Mouse (Mus musculus) regulatory T cell (primary cell): ENCODE data around the gene Zeb2.
"Not testable (repeated sequence)": the region's sequence is repeated elsewhere in the genome, so short reads cannot be mapped to it uniquely, and the experiment has no call there.

Experiments used
- in situ Hi-C: fragments of 300-600 bp; cut with MboI, MseI; formaldehyde crosslinking; loops from one replicate; pipeline ENCODE4 v1.15.1; 2025; ENCODE audit warnings: high pct_unique_total_duplicates

The Zeb2 gene

GRCm38 (mm10) chr2:45112021-45112747, 5.0 kb downstream of the Zeb2 start:
- in situ Hi-C loops: no loop called here

GRCm38 (mm10) chr2:45111571-45111970, 5.6 kb downstream of the Zeb2 start:
- in situ Hi-C loops: not testable (repeated sequence)

- in situ Hi-C loops: no loop called here
Measured at GRCm38 (mm10) chr2:45110757-45111411, 6.3 kb downstream of the Zeb2 start.

- in situ Hi-C loops: loop anchor here (5.0 kb wide), 1 partner anchor 183 kb away; the partner anchor contains the start of gene Gtdc1
Measured at GRCm38 (mm10) chr2:45109951-45110756, 7.0 kb downstream of the Zeb2 start.

GRCm38 (mm10) chr2:45109161-45109950, 7.8 kb downstream of the Zeb2 start:
- in situ Hi-C loops: loop anchor here (5.0 kb wide), 1 partner anchor 182 kb away; the partner anchor contains the start of gene Gtdc1

GRCm38 (mm10) chr2:45108521-45109091, 8.6 kb downstream of the Zeb2 start:
- in situ Hi-C loops: loop anchor here (5.0 kb wide), 1 partner anchor 181 kb away; the partner anchor contains the start of gene Gtdc1

GRCm38 (mm10) chr2:45107555-45107954, 9.6 kb downstream of the Zeb2 start:
- in situ Hi-C loops: loop anchor here (5.0 kb wide), 1 partner anchor 180 kb away; the partner anchor contains the start of gene Gtdc1

- in situ Hi-C loops: loop anchor here (5.0 kb wide), 1 partner anchor 179 kb away; the partner anchor contains the start of gene Gtdc1
Measured at GRCm38 (mm10) chr2:45105922-45106851, 11.0 kb downstream of the Zeb2 start.

GRCm38 (mm10) chr2:45105281-45105721, 11.9 kb downstream of the Zeb2 start:
- in situ Hi-C loops: loop anchor here (5.0 kb wide), 1 partner anchor 178 kb away; the partner anchor contains the start of gene Gtdc1

- in situ Hi-C loops: loop anchor here (5.0 kb wide), 1 partner anchor 177 kb away; the partner anchor contains the start of gene Gtdc1
Measured at GRCm38 (mm10) chr2:45104511-45105055, 12.6 kb downstream of the Zeb2 start.

- in situ Hi-C loops: no loop called here
Measured at GRCm38 (mm10) chr2:45104066-45104465, 13.1 kb downstream of the Zeb2 start.

- in situ Hi-C loops: no loop called here
Measured at GRCm38 (mm10) chr2:45103021-45103983, 13.9 kb downstream of the Zeb2 start.

GRCm38 (mm10) chr2:45102191-45102638, 15.0 kb downstream of the Zeb2 start:
- in situ Hi-C loops: no loop called here

- in situ Hi-C loops: no loop called here
Measured at GRCm38 (mm10) chr2:45101586-45101985, 15.6 kb downstream of the Zeb2 start.

- in situ Hi-C loops: no loop called here
Measured at GRCm38 (mm10) chr2:45101040-45101439, 16.2 kb downstream of the Zeb2 start.

- in situ Hi-C loops: no loop called here
Measured at GRCm38 (mm10) chr2:45100628-45101027, 16.6 kb downstream of the Zeb2 start.

- in situ Hi-C loops: no loop called here
Measured at GRCm38 (mm10) chr2:45100017-45100416, 17.2 kb downstream of the Zeb2 start.

GRCm38 (mm10) chr2:45099081-45099480, 18.1 kb downstream of the Zeb2 start:
- in situ Hi-C loops: no loop called here
